Mouse (Mus musculus): Measurements from ENCODE around the gene Nkx2-5. TPM values are rescaled to one million over a fixed set of nuclear protein-coding genes. Genes with fewer than 3 reads are reported as not detected.

The Nkx2-5 gene
- 2.4 and 4.6 TPM in 2 replicates for polyA plus RNA-seq (2015; fragmentation: Nextera tagmentation; extraction: Ambion mirVana)

GRCm38 (mm10) chr17:26844909-26845148 lies at the start of gene Nkx2-5:
Nkx2-5 (minus strand) TSS chr17:26845009.
- whole genome bisulfite sequencing = 2% methylated on average over 5 of the region's 5 CpGs
- H3K36me3 ChIP-seq = no peaks in the 10 kb centered on the region
- peak within 1 kb of the TSS; percentile 39 for H3K4me2 ChIP-seq
- H3K27me3 ChIP-seq = peaks cover 93% of the 10 kb centered on the region
- 0 out of 2 replicates have a peak within 1 kb of the TSS, but pooled peaks have one; percentile 4 for H3K4me3 ChIP-seq
- H3K9ac ChIP-seq = no peak within 1 kb of the TSS
- H3K27ac ChIP-seq = no peak within 1 kb of the TSS
- no peaks in the 10 kb centered on the region for H3K9me3 ChIP-seq
- peaks cover 15% of the 10 kb centered on the region for H3K4me1 ChIP-seq
- no peak for ATAC-seq (ENCODE audit: borderline replicate concordance, extremely low read depth, low FRiP score, low TSS enrichment)

GRCm38 (mm10) chr17:26894342-26894741 lies 49.5 kb upstream of the Nkx2-5 start:
- no peak overlapping the region for H3K27ac ChIP-seq

GRCm38 (mm10) chr17:26893492-26893891 lies 48.7 kb upstream of the Nkx2-5 start:
- H3K4me3 ChIP-seq = no peak overlapping the region
- H3K9me3 ChIP-seq = no peaks in the 10 kb centered on the region
- ATAC-seq (ENCODE audit: borderline replicate concordance, extremely low read depth, low FRiP score, low TSS enrichment) = no peak
- no peaks in the 10 kb centered on the region for H3K36me3 ChIP-seq
- peak overlapping the region; percentile 12; the same call in 1 of the 2 replicates for H3K27ac ChIP-seq
- peaks cover 4% of the 10 kb centered on the region; the same call in 1 of the 2 replicates for H3K27me3 ChIP-seq
- no peak overlapping the region; the same call in 1 of the 2 replicates for H3K4me2 ChIP-seq
- H3K9ac ChIP-seq = no peak overlapping the region
- H3K4me1 ChIP-seq = 0 out of 2 replicates have a peak, but pooled peaks cover 10% of the 10 kb centered on the region
- WGBS = 63% methylated on average over 6 of the region's 6 CpGs

More at GRCm38 (mm10) chr17:26894342-26894741, 49.5 kb upstream of the Nkx2-5 start:
- 72% methylated on average over 6 of the region's 6 CpGs for WGBS
- H3K4me2 ChIP-seq = no peak overlapping the region
- no peak for ATAC-seq (ENCODE audit: borderline replicate concordance, extremely low read depth, low FRiP score, low TSS enrichment)
- H3K27me3 ChIP-seq = peaks cover 4% of the 10 kb centered on the region; the same call in 1 of the 2 replicates
- H3K4me1 ChIP-seq = 0 out of 2 replicates have a peak, but pooled peaks cover 10% of the 10 kb centered on the region
- no peak overlapping the region for H3K9ac ChIP-seq
- H3K4me3 ChIP-seq = no peak overlapping the region
- H3K36me3 ChIP-seq = no peaks in the 10 kb centered on the region
- H3K9me3 ChIP-seq = no peaks in the 10 kb centered on the region

DNA sequence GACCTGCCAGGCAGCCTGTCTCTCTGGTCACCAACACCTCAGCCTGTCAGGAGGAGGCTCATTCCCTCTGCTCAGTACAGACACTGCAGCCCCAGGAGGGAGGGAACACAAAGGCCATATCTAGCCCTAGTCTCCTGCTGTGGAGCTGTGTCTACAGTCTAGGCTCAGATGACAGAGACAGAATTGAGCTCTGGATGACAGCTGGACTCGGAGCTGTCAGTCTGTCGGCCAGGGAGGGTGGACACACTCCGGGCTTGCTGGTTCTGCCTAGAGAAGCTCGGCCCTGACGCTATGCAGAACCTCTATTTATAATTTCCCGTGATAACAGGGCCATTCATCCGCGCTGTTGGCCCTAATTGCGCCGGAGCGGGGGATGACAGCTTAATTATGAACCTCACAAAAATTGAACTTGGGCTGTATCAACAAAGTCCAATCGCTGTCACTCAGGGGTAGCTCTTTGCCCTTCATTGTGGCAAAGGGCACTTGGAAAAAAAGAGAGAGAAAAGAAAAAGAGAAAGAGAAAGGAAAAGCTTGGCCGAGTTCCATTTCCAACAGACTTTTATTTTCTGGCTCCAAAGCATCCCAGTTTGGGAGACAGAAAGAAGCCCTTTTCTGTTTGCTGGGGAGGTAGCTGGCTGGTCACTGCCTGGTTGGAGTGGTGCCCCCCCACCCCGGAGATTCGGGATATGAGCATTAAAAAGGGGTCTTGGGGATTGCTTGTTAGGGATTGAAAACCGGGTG lies 48.0 kb upstream of the Nkx2-5 start:
- no peaks in the 10 kb centered on the region for H3K9me3 ChIP-seq
- H3K27ac ChIP-seq = peak overlapping the region; percentile 35; the same call in 1 of the 2 replicates
- H3K4me3 ChIP-seq = peak overlapping the region; percentile 20; the same call in 1 of the 2 replicates
- 0 out of 2 replicates have a peak, but pooled peaks cover 10% of the 10 kb centered on the region for H3K4me1 ChIP-seq
- H3K9ac ChIP-seq = peak overlapping the region; percentile 21; the same call in 1 of the 2 replicates
- H3K27me3 ChIP-seq = peaks cover 5% of the 10 kb centered on the region; the same call in 1 of the 2 replicates
- ATAC-seq (ENCODE audit: borderline replicate concordance, extremely low read depth, low FRiP score, low TSS enrichment) = no peak
- H3K4me2 ChIP-seq = peak overlapping the region; percentile 43
- no peaks in the 10 kb centered on the region for H3K36me3 ChIP-seq
- WGBS = 29% methylated on average over 16 of the region's 16 CpGs

DNA sequence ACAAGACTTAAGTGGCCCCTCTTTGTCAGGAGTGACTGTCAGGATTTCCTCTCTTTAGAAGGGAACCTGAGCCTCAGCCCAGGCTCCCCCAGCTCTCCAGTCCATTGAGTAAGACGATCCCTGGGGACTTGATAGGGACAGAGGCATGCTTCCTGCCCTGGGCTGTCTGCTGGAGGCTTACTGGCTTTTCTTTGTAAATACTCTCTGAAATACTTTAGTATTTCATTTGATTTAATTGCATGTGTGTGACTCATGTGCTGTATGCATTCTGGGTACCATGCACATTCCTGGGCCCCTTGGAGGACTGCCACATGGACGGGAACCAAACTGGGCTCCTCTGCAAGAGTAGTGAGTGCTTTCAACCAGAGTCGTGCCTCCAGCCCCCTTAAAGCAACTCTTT lies 43.1 kb upstream of the Nkx2-5 start:
- Histone ChIP-seq H3K27me3 (peaks cover 13% of the 10 kb centered on the region; the same call in 1 of the 2 replicates), H3K27ac (no peak overlapping the region), H3K9me3 (no peaks in the 10 kb centered on the region), H3K4me3 (no peak overlapping the region), H3K9ac (no peak overlapping the region), H3K4me1 (peaks cover 25% of the 10 kb centered on the region), H3K4me2 (no peak overlapping the region), H3K36me3 (no peaks in the 10 kb centered on the region)
- ATAC-seq (ENCODE audit: borderline replicate concordance, extremely low read depth, low FRiP score, low TSS enrichment) = no peak
- 9% methylated on average over 3 of the region's 3 CpGs for WGBS

DNA sequence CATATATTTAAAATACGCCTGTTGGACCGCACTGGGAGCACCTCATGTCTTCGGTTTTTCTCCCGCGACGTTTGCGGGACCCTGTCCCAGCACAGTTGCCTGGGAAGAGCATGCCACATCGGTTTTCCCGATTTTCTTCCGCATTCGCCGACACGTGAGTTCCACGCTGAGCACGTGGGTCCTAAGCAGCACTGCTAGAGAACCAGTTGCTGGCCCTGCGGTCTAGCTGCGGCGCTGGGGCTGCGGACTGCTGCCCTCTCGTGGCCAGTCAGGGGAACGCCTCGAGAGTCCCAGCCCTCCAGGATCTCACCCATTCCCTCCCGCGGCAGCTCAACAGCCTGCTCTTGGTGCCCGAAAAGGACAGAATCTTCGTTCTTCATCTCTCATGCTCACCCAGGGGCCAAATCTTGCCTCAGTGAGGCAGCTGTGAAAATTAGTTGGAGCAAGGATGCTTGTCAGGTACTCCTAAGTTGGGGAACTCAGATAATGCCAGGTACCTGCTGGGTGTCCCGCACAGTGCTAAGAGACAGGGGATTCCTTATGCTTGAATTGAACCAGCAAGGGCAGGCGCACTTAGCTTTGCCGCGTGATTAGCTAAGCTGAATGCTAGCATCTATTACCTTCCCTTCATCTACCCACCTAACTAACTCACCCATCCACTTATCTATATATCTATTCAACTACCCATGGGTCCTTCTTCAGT lies 41.4 kb upstream of the Nkx2-5 start:
- Histone ChIP-seq H3K4me1 (peaks cover 17% of the 10 kb centered on the region), H3K4me3 (peak overlapping the region; percentile 40), H3K4me2 (peak overlapping the region; percentile 74), H3K36me3 (no peaks in the 10 kb centered on the region), H3K27me3 (0 out of 2 replicates have a peak, but pooled peaks cover 8% of the 10 kb centered on the region), H3K9me3 (no peaks in the 10 kb centered on the region), H3K27ac (no peak overlapping the region), H3K9ac (peak overlapping the region; percentile 38)
- ATAC-seq (ENCODE audit: borderline replicate concordance, extremely low read depth, low FRiP score, low TSS enrichment) = peak; percentile 80
- WGBS = 8% methylated on average over 30 of the region's 30 CpGs

DNA sequence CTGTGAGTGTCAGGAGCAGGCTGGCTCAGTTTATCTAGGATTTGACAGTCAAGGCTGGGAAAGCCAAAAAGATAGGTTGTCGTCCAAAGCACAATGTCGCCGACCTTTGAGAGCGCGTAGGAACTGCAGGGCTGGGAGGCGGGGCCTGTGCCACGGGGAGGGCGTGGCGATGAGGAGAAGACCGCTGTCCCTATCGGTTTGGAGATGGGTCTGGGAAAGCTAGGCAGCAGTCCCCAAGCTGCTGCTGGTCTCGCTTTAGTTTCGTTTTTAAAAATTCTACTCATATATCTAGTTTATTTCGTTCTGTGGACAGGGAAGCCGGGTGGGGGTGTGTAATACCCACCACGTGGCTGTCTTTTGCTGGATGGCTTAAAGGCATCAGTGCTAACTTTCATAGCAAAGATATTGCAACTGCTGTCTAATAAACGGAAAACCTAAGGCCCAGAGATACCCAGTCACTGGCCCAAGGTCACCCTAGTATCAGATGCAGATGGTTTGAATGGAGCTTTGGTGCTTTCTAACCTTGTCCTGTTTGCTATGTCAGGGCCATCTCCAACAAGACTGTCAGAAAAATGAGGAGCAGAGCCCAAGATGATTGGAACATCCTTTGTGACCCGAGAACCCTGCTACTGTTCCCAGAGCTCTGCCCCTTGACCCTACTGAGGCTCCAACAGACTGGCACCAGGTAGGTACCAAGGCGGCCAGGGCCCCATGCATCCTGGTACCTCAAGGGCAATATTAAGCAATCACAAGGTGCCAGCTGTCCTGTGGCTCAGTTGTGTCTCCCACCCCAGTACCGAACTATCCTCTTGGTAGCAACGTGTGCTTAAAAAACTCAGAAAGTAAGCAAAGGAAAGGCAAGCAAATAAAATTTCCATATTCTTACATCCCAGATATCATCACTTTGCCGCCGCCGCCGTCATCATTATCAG lies 40.5 kb upstream of the Nkx2-5 start:
- H3K9ac ChIP-seq = peak overlapping the region; percentile 28
- peaks cover 17% of the 10 kb centered on the region for H3K4me1 ChIP-seq
- no peaks in the 10 kb centered on the region for H3K36me3 ChIP-seq
- no peaks in the 10 kb centered on the region for H3K9me3 ChIP-seq
- peak; percentile 82; the same call in 1 of the 2 replicates for ATAC-seq (ENCODE audit: borderline replicate concordance, extremely low read depth, low FRiP score, low TSS enrichment)
- 17% methylated on average over 25 of the region's 25 CpGs for WGBS
- H3K4me2 ChIP-seq = peak overlapping the region; percentile 74
- peak overlapping the region; percentile 40 for H3K4me3 ChIP-seq
- 0 out of 2 replicates have a peak, but pooled peaks cover 8% of the 10 kb centered on the region for H3K27me3 ChIP-seq
- H3K27ac ChIP-seq = peak overlapping the region; percentile 44; the same call in 1 of the 2 replicates

GRCm38 (mm10) chr17:26883585-26883984 lies 38.8 kb upstream of the Nkx2-5 start:
- no peak overlapping the region for H3K4me3 ChIP-seq
- no peak overlapping the region for H3K4me2 ChIP-seq
- H3K9ac ChIP-seq = no peak overlapping the region
- H3K36me3 ChIP-seq = no peaks in the 10 kb centered on the region
- no peak for ATAC-seq (ENCODE audit: borderline replicate concordance, extremely low read depth, low FRiP score, low TSS enrichment)
- WGBS = 68% methylated on average over 6 of the region's 6 CpGs
- no peaks in the 10 kb centered on the region for H3K9me3 ChIP-seq
- H3K27me3 ChIP-seq = 0 out of 2 replicates have a peak, but pooled peaks cover 8% of the 10 kb centered on the region
- peaks cover 17% of the 10 kb centered on the region for H3K4me1 ChIP-seq
- no peak overlapping the region for H3K27ac ChIP-seq

- Histone ChIP-seq H3K9me3 (no peaks in the 10 kb centered on the region), H3K27ac (no peak overlapping the region), H3K9ac (no peak overlapping the region), H3K4me1 (peaks cover 17% of the 10 kb centered on the region), H3K4me2 (no peak overlapping the region), H3K36me3 (no peaks in the 10 kb centered on the region), H3K27me3 (0 out of 2 replicates have a peak, but pooled peaks cover 6% of the 10 kb centered on the region), H3K4me3 (no peak overlapping the region)
- ATAC-seq (ENCODE audit: borderline replicate concordance, extremely low read depth, low FRiP score, low TSS enrichment) = no peak
- 82% methylated on average over 1 of the region's 1 CpGs for WGBS
These were observed 37.9 kb upstream of the Nkx2-5 start for GRCm38 (mm10) chr17:26882706-26883105.

DNA sequence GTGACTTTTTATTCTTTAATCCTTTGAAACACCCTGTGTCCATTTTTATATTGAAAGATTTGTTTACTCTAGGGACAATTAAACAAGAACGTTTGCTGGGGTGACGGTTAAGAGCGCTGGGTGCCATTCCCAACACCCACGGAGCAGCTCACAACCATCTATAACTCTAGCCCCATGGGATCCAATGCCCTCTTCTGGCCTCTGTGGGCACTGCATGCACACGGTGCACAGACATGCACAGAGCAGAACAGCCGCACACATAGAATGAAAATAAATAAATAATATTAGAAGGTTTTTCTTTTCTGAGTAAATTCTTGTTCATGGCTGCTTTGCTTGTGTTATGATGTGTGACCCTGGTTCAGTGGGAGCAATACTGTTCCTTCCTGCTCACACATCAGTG lies 34.4 kb upstream of the Nkx2-5 start:
- no peak overlapping the region for H3K27ac ChIP-seq
- no peak overlapping the region for H3K4me2 ChIP-seq
- peaks cover 3% of the 10 kb centered on the region; the same call in 1 of the 2 replicates for H3K4me1 ChIP-seq
- no peak overlapping the region for H3K9ac ChIP-seq
- 84% methylated on average over 6 of the region's 6 CpGs for WGBS
- no peaks in the 10 kb centered on the region for H3K27me3 ChIP-seq
- H3K9me3 ChIP-seq = no peaks in the 10 kb centered on the region
- H3K4me3 ChIP-seq = no peak overlapping the region
- no peaks in the 10 kb centered on the region for H3K36me3 ChIP-seq
- no peak for ATAC-seq (ENCODE audit: borderline replicate concordance, extremely low read depth, low FRiP score, low TSS enrichment)

GRCm38 (mm10) chr17:26877927-26878326 lies 33.1 kb upstream of the Nkx2-5 start:
- 66% methylated on average over 7 of the region's 7 CpGs for WGBS
- Histone ChIP-seq H3K4me1 (peaks cover 3% of the 10 kb centered on the region; the same call in 1 of the 2 replicates), H3K27me3 (no peaks in the 10 kb centered on the region), H3K9me3 (no peaks in the 10 kb centered on the region), H3K27ac (no peak overlapping the region), H3K4me3 (no peak overlapping the region), H3K4me2 (no peak overlapping the region), H3K36me3 (no peaks in the 10 kb centered on the region), H3K9ac (no peak overlapping the region)
- peak; percentile 39; the same call in 1 of the 2 replicates for ATAC-seq (ENCODE audit: borderline replicate concordance, extremely low read depth, low FRiP score, low TSS enrichment)
